ENCODE assay signal across 18 mouse cellular contexts in genomic region chr12:100361330-100361729, GRCm38 (mm10).
DNase-seq lines count a peak whose midpoint lies in the region; ATAC-seq lines count a peak whose summit lies in the region.
"Had no signal": no experiment of that assay in that cellular context is flagged by ENCODE, and none has a peak within 500 bp of the region (broad histone marks: within the 10 kb centered on the region; RNA-seq: fewer than 3 reads in every experiment).

No protein-coding gene starts in this region.

- no peak overlapping the region for H3K27ac ChIP-seq in midbrain, embryonic 14.5 days (replicated peaks; ENCODE audit: low read depth, low read length)
- H3K27ac ChIP-seq: embryonic facial prominence, embryonic 12.5 days; forebrain, embryonic 13.5 days; midbrain, embryonic 13.5 days; neural tube, embryonic 13.5 days had no signal

- no peak overlapping the region for H3K4me3 ChIP-seq in midbrain, embryonic 14.5 days (replicated peaks; ENCODE audit: low read depth, low read length)
- H3K4me3 ChIP-seq: embryonic facial prominence, embryonic 12.5 days; forebrain, embryonic 13.5 days; midbrain, embryonic 13.5 days; neural tube, embryonic 13.5 days had no signal

- H3K27me3 ChIP-seq in midbrain, embryonic 14.5 days (ENCODE audit: control insufficient read depth, insufficient read depth, low read length) = no peaks in the 10 kb centered on the region
- H3K27me3 ChIP-seq: embryonic facial prominence, embryonic 12.5 days; forebrain, embryonic 13.5 days; midbrain, embryonic 13.5 days; neural tube, embryonic 13.5 days had no signal

- H3K9ac ChIP-seq in midbrain, embryonic 14.5 days (replicated peaks; ENCODE audit: low read length) = no peak overlapping the region
- H3K9ac ChIP-seq: embryonic facial prominence, embryonic 12.5 days; forebrain, embryonic 13.5 days; midbrain, embryonic 13.5 days; neural tube, embryonic 13.5 days had no signal

- no peaks in the 10 kb centered on the region for H3K4me1 ChIP-seq in midbrain, embryonic 14.5 days (ENCODE audit: control insufficient read depth, insufficient read depth, low read length)
- H3K4me1 ChIP-seq: midbrain, embryonic 13.5 days; neural tube, embryonic 13.5 days had no signal

- no peak for ATAC-seq in midbrain, embryonic 14.5 days (ENCODE audit: low FRiP score, low TSS enrichment)
- ATAC-seq in erythroid progenitor cell, adult 5-6 weeks (replicated peaks; ENCODE audit: low FRiP score, poor library complexity, severe bottlenecking) = no peak
- ATAC-seq: forebrain, embryonic 13.5 days; intestine, postnatal 0 days; midbrain, embryonic 13.5 days had no signal

- 87% methylated on average over 12 of the region's 12 CpGs for WGBS in midbrain, embryonic 14.5 days

- peak; percentile 50 for DNase-seq in cerebellum, adult 9-10 months
- no peak for DNase-seq in cerebellum, postnatal 4 days (ENCODE audit: low spot score in 2 of 2)
- peak; percentile 62 for DNase-seq in MN1 (ENCODE audit: low spot score)
- DNase-seq in layer of hippocampus, adult 8-10 months (ENCODE audit: low spot score in 2 of 2) = peak; percentile 71 to 72
- peak; percentile 89 for DNase-seq in right cerebral cortex, adult 18-20 months
- DNase-seq in midbrain, embryonic 14.5 days = no peak
- DNase-seq in B cell, adult 2 months = no peak
- DNase-seq: heart, adult 18-20 months; heart, postnatal 4 days; lung, postnatal 36 days; spleen, adult 18-20 months had no signal

- H3K4me2 ChIP-seq in midbrain, embryonic 14.5 days (ENCODE audit: low read length) = no peak overlapping the region
- H3K4me2 ChIP-seq: embryonic facial prominence, embryonic 12.5 days; forebrain, embryonic 13.5 days; liver, embryonic 11.5 days; midbrain, embryonic 13.5 days; neural tube, embryonic 13.5 days had no signal

- H3K9me3 ChIP-seq in midbrain, embryonic 14.5 days (ENCODE audit: control insufficient read depth, low read length) = no peaks in the 10 kb centered on the region
- H3K9me3 ChIP-seq: embryonic facial prominence, embryonic 12.5 days; forebrain, embryonic 13.5 days; midbrain, embryonic 13.5 days; neural tube, embryonic 13.5 days had no signal

- peaks cover 36% of the 10 kb centered on the region for H3K36me3 ChIP-seq in midbrain, embryonic 14.5 days (ENCODE audit: control insufficient read depth, insufficient read depth, low read length)

Comparison
In these comparisons a context has a peak if more than half of its experiments do, and no peak if none do; other contexts are left out.
1. DNase-seq: peak in cerebellum, adult 9-10 months (single experiment), MN1 (single experiment), layer of hippocampus, adult 8-10 months (2 of 2) and right cerebral cortex, adult 18-20 months (single experiment); none in cerebellum, postnatal 4 days (0 of 2), midbrain, embryonic 14.5 days (single experiment) and B cell, adult 2 months (0 of 2).